Mouse (Mus musculus): ENCODE measurements around the gene Ehmt2. TPM values are rescaled to one million over a fixed set of nuclear protein-coding genes. Genes with fewer than 3 reads are reported as not detected.

The Ehmt2 gene
- polyA plus RNA-seq, 1 experiment from 2014 or later = 70.0 TPM

DNA sequence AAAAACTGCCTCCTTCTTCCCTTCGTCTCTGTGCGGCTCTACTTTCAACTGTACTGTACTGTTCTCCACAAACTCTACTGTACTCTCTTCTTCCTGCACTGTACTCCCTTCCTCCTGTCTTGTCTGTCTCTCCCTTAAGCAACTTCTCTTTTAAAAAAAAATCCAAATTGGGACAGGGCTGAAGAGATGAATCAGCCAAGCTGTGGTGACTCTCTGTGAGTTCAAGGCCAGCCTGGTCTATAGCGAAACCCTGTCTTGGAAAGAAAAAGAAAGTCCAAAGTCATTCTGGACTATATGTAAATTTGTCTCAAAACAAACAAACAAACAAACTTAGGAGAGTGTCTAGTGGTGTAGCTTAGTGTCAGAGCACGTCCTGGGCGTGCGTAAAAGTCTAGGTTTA lies 23.9 kb upstream of the Ehmt2 start:
- Histone ChIP-seq H3K27me3 (replicated peaks) (no peaks in the 10 kb centered on the region), H3K4me3 (replicated peaks) (no peak overlapping the region), H3K27ac (no peak overlapping the region), H3K4me1 (no peaks in the 10 kb centered on the region), H3K4me2 (no peak overlapping the region), H3K9me3 (no peaks in the 10 kb centered on the region), H3K36me3 (no peaks in the 10 kb centered on the region), H3K9ac (no peak overlapping the region)
- WGBS = 85% methylated on average over 6 of the region's 6 CpGs
- no peak for ATAC-seq (ENCODE audit: insufficient read depth, low FRiP score, low read depth)

DNA sequence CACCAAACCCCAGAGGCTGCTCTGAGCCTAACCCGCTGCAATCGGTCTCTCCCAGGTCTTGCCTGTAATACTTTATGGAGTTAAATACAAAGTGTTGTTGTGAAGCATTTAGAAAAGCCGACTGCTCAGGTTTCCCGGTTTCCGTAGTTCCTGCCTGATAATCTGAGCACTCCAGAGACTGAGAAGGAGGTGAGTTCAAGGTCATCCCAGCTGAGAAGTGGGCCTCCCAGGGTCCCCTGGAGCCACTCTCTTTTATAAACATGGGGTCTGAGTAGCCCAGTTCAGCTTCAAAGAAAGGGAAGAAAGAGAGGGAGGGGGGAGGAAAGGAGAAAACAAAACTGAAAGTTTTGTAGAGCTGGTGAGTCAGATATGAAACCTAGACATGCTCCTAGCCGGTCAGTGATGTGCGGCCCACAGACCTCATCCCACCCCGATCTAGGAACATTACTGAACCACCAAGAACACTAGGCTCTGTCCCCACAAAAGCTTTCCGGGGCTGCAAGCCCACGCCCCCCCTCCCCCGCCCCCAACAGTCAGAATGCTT lies 18.9 kb upstream of the Ehmt2 start, which contains the start of gene Zbtb12:
Gene Zbtb12, plus strand, starts transcription at position 148 of the 544 bp plus-strand sequence.
- Histone ChIP-seq H3K4me1 (0 out of 2 replicates have a peak, but pooled peaks cover 6% of the 10 kb centered on the region), H3K36me3 (no peaks in the 10 kb centered on the region), H3K9me3 (no peaks in the 10 kb centered on the region), H3K4me3 (replicated peaks) (no peak within 1 kb of the TSS), H3K27me3 (replicated peaks) (no peaks in the 10 kb centered on the region), H3K27ac (no peak within 1 kb of the TSS), H3K4me2 (no peak within 1 kb of the TSS), H3K9ac (no peak within 1 kb of the TSS)
- no peak for ATAC-seq (ENCODE audit: insufficient read depth, low FRiP score, low read depth)
- WGBS = 56% methylated on average over 11 of the region's 11 CpGs

DNA sequence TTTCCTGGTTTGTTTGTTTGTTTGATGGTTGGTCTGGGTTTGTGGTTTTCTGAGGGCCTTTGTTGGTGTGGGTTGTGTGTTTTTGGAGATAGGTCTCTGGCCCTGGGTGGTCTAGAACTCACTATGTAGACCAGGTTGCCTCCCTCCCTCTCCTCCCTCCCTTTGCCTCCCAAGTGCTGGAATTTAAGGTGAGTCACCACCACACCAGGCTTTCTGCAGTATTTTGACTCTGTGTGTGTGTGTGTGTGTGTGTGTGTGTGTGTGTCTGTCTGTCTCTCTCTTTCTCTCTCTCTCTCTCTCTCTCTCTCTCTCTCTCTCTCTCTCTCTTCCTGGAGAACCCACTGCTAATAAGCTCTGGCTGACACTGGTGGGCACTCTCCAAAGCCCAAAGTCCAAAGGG lies 17.1 kb upstream of the Ehmt2 start:
- Histone ChIP-seq H3K9ac (no peak overlapping the region), H3K9me3 (no peaks in the 10 kb centered on the region), H3K4me3 (replicated peaks) (no peak overlapping the region), H3K4me2 (no peak overlapping the region), H3K27me3 (replicated peaks) (no peaks in the 10 kb centered on the region), H3K36me3 (no peaks in the 10 kb centered on the region), H3K27ac (no peak overlapping the region), H3K4me1 (0 out of 2 replicates have a peak, but pooled peaks cover 6% of the 10 kb centered on the region)
- no peak for ATAC-seq (ENCODE audit: insufficient read depth, low FRiP score, low read depth)

DNA sequence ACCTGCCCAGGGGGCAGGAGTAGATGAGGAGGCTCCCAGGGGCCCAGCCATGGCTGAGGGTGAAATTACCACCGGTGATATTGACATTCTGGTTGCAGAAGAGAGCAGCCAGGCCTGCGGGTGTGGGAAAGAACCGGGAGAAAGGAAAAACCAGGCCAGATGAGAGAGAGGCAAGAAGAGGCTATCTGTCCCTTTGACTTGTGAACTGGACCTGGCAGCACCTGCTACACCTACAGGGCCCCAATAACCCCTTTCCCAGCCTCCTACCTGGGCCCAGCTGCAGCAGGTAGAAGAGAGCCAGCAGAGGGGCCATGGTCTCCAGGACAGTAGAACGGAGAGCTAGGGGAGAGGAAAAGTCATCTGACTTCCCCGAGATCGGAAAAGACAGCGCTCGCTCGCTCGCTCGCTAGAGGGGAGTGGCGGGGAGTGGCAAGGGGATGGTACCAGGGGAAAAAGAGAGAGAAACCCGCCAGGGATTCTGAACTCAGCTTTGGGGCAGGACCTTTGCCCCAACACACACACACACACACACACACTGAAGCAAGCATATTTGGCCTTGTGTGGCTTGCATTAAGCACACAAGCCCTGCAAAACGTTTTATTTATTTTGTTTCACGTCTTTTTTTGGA lies 16.5 kb upstream of the Ehmt2 start, which contains the start of gene Gm20547:
Gene Gm20547, minus strand, starts transcription at position 360 of the 628 bp plus-strand sequence.
- WGBS = 13% methylated on average over 15 of the region's 15 CpGs
- Histone ChIP-seq H3K4me3 (replicated peaks) (no peak within 1 kb of the TSS), H3K27me3 (replicated peaks) (no peaks in the 10 kb centered on the region), H3K9me3 (no peaks in the 10 kb centered on the region), H3K9ac (no peak within 1 kb of the TSS; the same call in 1 of the 2 replicates), H3K27ac (no peak within 1 kb of the TSS), H3K4me2 (peak within 1 kb of the TSS; percentile 33; the same call in 1 of the 2 replicates), H3K36me3 (no peaks in the 10 kb centered on the region), H3K4me1 (0 out of 2 replicates have a peak, but pooled peaks cover 6% of the 10 kb centered on the region)
- ATAC-seq (ENCODE audit: insufficient read depth, low FRiP score, low read depth) = no peak

DNA sequence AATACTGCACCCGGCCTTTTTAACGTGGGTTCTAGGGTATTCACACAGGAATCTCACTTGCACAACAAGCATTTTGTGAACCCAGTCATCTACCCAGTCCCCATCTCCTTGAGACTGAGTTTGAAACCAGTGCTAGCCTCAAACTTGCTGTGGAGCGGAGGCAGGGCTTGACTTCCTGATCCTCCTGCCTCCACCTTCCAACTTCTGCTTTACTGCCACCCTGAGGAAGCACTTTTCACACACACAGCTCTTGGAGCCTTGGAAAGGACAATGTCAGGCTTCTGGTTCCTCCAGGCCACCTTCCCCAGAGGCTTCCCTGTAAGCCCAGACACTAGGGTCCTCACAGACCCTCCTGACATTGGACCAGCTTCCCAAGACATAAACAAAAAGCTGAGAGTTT lies 14.9 kb upstream of the Ehmt2 start:
- no peak overlapping the region for H3K4me2 ChIP-seq
- no peaks in the 10 kb centered on the region for H3K9me3 ChIP-seq
- no peaks in the 10 kb centered on the region for H3K27me3 ChIP-seq (replicated peaks)
- H3K4me1 ChIP-seq = 0 out of 2 replicates have a peak, but pooled peaks cover 6% of the 10 kb centered on the region
- ATAC-seq (ENCODE audit: insufficient read depth, low FRiP score, low read depth) = no peak
- WGBS = 70% methylated on average over 3 of the region's 3 CpGs
- H3K9ac ChIP-seq = no peak overlapping the region
- no peak overlapping the region for H3K4me3 ChIP-seq (replicated peaks)
- no peak overlapping the region for H3K27ac ChIP-seq
- no peaks in the 10 kb centered on the region for H3K36me3 ChIP-seq

DNA sequence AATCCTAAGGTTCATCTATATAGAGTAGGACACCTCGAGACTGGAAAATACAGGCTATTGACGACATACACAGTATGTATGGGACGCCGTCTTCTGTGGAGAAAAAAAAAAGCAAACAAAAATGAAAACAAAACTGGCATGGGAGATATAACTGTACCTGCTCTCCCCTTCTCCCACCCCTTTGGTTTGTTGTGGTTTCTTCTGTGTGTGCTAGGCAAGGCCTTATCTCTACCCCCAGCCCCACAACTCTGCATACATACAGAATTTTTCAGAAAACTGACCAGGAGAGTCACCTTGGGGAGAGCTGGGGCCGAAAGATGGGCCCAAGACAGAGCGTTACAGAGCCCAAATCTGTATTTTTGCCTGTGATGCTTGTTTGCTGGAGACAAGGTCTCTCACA lies 13.6 kb upstream of the Ehmt2 start:
- Histone ChIP-seq H3K4me1 (0 out of 2 replicates have a peak, but pooled peaks cover 6% of the 10 kb centered on the region), H3K27ac (no peak overlapping the region), H3K9me3 (no peaks in the 10 kb centered on the region), H3K36me3 (no peaks in the 10 kb centered on the region), H3K27me3 (replicated peaks) (no peaks in the 10 kb centered on the region), H3K4me3 (replicated peaks) (no peak overlapping the region), H3K9ac (no peak overlapping the region), H3K4me2 (no peak overlapping the region)
- ATAC-seq (ENCODE audit: insufficient read depth, low FRiP score, low read depth) = no peak
- 83% methylated on average over 6 of the region's 6 CpGs for WGBS

DNA sequence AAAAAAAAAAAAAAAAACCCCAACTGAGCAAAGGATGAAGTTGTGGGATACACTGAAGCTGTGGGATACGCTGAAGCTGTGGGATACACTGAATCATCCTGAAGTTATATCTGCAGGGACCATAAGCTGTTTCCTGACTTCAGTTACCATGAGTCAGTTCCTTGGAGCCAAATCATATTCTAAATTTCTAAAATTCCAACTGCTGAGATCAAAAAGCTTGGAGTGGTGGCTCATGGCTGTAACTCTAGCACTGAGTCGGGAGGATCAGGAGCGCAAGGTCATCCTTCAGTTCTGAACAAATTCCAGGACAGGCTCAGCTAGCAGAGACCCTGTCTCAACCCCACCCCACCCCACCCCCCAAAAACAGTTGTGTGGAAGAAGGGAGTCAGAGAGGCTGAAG lies 12.7 kb upstream of the Ehmt2 start:
- Histone ChIP-seq H3K4me2 (no peak overlapping the region), H3K36me3 (no peaks in the 10 kb centered on the region), H3K27ac (no peak overlapping the region), H3K9me3 (no peaks in the 10 kb centered on the region), H3K4me3 (replicated peaks) (no peak overlapping the region), H3K27me3 (replicated peaks) (no peaks in the 10 kb centered on the region), H3K9ac (no peak overlapping the region), H3K4me1 (0 out of 2 replicates have a peak, but pooled peaks cover 6% of the 10 kb centered on the region)
- WGBS = 62% methylated on average over 3 of the region's 3 CpGs
- no peak for ATAC-seq (ENCODE audit: insufficient read depth, low FRiP score, low read depth)

DNA sequence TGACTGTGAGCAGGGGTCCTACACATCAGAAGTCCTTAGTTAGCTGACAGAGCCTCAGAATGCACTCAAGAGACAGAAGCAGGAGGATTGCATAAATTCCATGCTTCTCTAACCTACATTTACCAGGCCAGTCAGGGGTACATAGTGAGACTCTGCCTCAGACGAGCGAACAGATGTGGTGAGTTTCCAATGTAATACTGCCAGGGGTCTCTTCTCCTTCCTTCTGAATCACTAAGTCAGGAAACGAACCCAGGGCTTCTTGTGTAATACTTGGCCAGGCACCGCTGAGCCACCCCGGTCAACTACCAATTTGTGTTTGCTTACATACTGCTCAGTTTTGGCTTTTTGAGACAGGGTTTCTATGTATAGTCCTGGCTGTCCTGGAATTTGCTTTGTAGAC lies 10.3 kb upstream of the Ehmt2 start:
- Histone ChIP-seq H3K4me3 (replicated peaks) (no peak overlapping the region), H3K9ac (no peak overlapping the region), H3K27ac (no peak overlapping the region), H3K4me2 (no peak overlapping the region), H3K4me1 (no peaks in the 10 kb centered on the region), H3K36me3 (no peaks in the 10 kb centered on the region), H3K27me3 (replicated peaks) (no peaks in the 10 kb centered on the region), H3K9me3 (no peaks in the 10 kb centered on the region)
- no peak for ATAC-seq (ENCODE audit: insufficient read depth, low FRiP score, low read depth)
- 83% methylated on average over 5 of the region's 5 CpGs for WGBS

DNA sequence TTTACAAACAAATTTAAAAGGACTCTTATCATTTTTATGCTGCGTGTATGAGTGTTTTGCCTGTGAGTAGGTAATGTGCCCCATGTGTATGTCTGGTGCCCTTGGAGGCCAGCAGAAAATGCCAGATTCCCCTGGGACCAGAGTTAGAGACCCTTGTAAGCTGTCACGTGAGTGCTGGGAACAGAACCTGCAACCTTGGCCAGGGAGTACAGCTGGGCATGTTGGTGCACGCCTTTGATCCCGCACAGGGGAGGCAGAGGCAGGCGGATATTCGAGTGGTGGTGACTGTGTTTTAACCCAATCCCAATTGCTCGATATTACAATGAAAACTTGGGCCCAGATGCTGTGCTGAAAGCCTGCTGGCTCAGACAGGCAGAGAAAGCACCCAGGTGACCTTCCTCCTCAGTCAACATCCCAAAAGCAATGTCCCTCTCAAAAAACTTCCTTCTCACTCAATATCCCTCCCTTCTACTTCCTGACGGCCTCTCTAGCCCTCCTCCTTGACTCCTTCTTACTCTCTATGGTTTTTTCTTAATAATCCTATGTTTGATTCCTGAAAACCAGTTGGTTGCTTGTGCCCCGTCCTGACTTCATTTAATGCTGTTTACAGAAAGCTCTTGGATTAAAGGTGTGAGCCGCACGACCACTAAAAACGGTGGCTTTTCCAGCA lies 8.1 kb upstream of the Ehmt2 start:
- no peaks in the 10 kb centered on the region for H3K36me3 ChIP-seq
- no peaks in the 10 kb centered on the region for H3K9me3 ChIP-seq
- H3K27me3 ChIP-seq (replicated peaks) = no peaks in the 10 kb centered on the region
- ATAC-seq (ENCODE audit: insufficient read depth, low FRiP score, low read depth) = no peak
- no peak overlapping the region for H3K4me3 ChIP-seq (replicated peaks)
- peaks cover 8% of the 10 kb centered on the region for H3K4me1 ChIP-seq
- WGBS = 82% methylated on average over 12 of the region's 12 CpGs
- H3K27ac ChIP-seq = no peak overlapping the region
- no peak overlapping the region for H3K4me2 ChIP-seq
- no peak overlapping the region for H3K9ac ChIP-seq

DNA sequence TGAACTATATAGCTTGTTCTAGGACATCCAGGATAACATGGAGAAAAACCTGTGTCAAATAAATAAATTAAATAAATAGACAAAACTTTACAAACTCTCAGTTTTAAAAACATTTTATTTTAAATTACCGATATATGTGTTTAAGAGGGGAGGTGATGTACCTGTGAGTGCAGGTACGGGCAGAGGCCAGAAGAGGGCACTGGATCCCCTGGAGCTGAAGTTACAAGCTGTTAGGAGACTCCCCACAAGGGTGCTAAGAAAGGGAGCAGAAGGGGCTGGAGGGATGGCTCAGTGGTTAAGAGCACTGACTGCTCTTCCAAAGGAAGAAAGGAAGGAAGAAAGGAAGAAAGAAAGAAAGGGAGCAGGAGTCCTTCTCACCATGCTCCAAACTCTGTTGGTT lies 6.9 kb upstream of the Ehmt2 start:
- ATAC-seq (ENCODE audit: insufficient read depth, low FRiP score, low read depth) = no peak
- H3K4me1 ChIP-seq = peaks cover 19% of the 10 kb centered on the region
- H3K27me3 ChIP-seq (replicated peaks) = no peaks in the 10 kb centered on the region
- H3K4me3 ChIP-seq (replicated peaks) = no peak overlapping the region
- H3K9me3 ChIP-seq = no peaks in the 10 kb centered on the region
- 93% methylated on average over 2 of the region's 2 CpGs for WGBS
- H3K27ac ChIP-seq = no peak overlapping the region
- no peak overlapping the region for H3K4me2 ChIP-seq
- H3K9ac ChIP-seq = no peak overlapping the region
- no peaks in the 10 kb centered on the region for H3K36me3 ChIP-seq

DNA sequence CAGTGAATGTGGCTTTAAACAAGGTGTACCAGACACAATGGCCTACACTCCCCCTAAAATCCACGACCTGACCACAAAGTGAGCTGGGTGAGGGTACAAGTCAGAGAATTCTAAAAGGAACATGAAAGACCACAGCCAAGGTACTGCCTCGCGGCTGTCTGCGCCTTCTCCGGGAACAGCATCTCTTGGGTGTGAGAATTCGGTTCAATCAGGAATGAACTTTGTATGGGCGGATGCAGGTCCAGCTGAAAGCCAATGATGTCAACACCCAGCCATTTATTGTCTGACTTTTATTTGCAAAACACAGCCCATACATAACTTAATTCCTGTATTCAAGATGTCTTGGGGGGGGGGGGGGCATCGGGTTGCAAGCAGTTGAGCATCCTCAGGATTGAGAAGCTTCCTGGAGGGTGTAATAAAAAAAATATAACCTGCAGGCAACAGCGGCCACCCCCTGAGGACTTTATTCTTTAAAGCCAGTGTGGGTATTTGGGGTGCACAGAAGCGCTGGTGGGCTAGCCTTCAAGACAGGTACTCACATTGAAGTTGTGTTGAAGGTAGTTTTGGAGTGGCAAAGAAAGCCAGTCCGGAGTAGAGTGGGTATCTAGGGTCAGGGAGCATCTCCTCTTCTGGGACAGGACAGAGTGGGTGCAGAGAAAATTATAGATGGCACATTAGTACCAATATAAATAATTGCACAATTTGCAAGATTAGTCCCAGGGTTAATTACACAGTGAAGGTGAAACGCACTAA lies 5.0 kb upstream of the Ehmt2 start:
- Histone ChIP-seq H3K27me3 (replicated peaks) (no peaks in the 10 kb centered on the region), H3K4me1 (peaks cover 26% of the 10 kb centered on the region), H3K4me3 (replicated peaks) (peak overlapping the region; percentile 79), H3K27ac (peak overlapping the region; percentile 90), H3K9ac (no peak overlapping the region), H3K9me3 (no peaks in the 10 kb centered on the region), H3K36me3 (no peaks in the 10 kb centered on the region), H3K4me2 (peak overlapping the region; percentile 91)
- ATAC-seq (ENCODE audit: insufficient read depth, low FRiP score, low read depth) = no peak
- WGBS = 74% methylated on average over 12 of the region's 12 CpGs
